Mouse (Mus musculus): Measurements from ENCODE around the gene Gsdma.

GRCm38 (mm10) chr11:98686976-98687375 lies 22.8 kb downstream of the Gsdma start:
- TF ChIP-seq CTCF (IDR thresholded peaks at IDR 0.05; ENCODE audit: low read depth): no peak
- TF ChIP-seq EP300 (optimal IDR thresholded peaks at IDR 0.05): no peak
